Mouse (Mus musculus) liver, adult 2 months (tissue): ENCODE data around the gene Ppp1r10. TPM values are rescaled to one million over a fixed set of nuclear protein-coding genes. Genes with fewer than 3 reads are reported as not detected.

Source experiments
- DNase-seq: peaks from one replicate; pipeline ENCODE4 v3.0.0-alpha.2; 2011; ENCODE audit warnings: low read depth, low spot score; ENCODE audit errors: extremely low read depth
- H3K27ac ChIP-seq: fragments of 200-500 bp; replicated peaks from 2 replicates; pipeline ENCODE4 v1.5.1; 2012; ENCODE audit warnings: low read depth, mild to moderate bottlenecking, control low read depth, inconsistent platforms, low read length; ENCODE audit not compliant: insufficient read depth
- H3K27me3 ChIP-seq: fragments of 200-500 bp; 2 replicates; pipeline ENCODE4 v1.6.1; 2012; ENCODE audit warnings: mild to moderate bottlenecking, moderate library complexity, low read length, inconsistent platforms; ENCODE audit not compliant: control insufficient read depth, insufficient read depth
- H3K36me3 ChIP-seq: fragments of 200-500 bp; 2 replicates; pipeline ENCODE4 v1.6.1; 2012; ENCODE audit warnings: low read length, inconsistent platforms; ENCODE audit not compliant: control insufficient read depth, insufficient read depth
- H3K4me1 ChIP-seq: fragments of 200-500 bp; 2 replicates; pipeline ENCODE4 v1.6.1; 2011; ENCODE audit warnings: low read length; ENCODE audit not compliant: control insufficient read depth, insufficient read depth
- H3K4me3 ChIP-seq: fragments of 200-500 bp; 2 replicates; pipeline ENCODE4 v1.5.1; 2011; ENCODE audit warnings: low read depth, mild to moderate bottlenecking, control low read depth, low read length, moderate library complexity; ENCODE audit not compliant: insufficient read depth
- H3K79me2 ChIP-seq: fragments of 200-500 bp; 2 replicates; pipeline ENCODE4 v1.6.1; 2012; ENCODE audit warnings: inconsistent platforms, mild to moderate bottlenecking, low read length, moderate library complexity; ENCODE audit not compliant: control insufficient read depth, insufficient read depth
- H3K9ac ChIP-seq: fragments of 200-500 bp; 2 replicates; pipeline ENCODE4 v1.6.1; 2012; ENCODE audit warnings: low read depth, mild to moderate bottlenecking, control low read depth, inconsistent platforms, low read length
- CTCF ChIP-seq: fragments of 200-500 bp; IDR thresholded peaks from 2 replicates; pipeline ENCODE4 v1.5.1; 2011; ENCODE audit warnings: low read depth, low read length, control low read depth
- POLR2A ChIP-seq: fragments of 200-500 bp; IDR thresholded peaks from 2 replicates; pipeline ENCODE4 v1.6.1; 2011; ENCODE audit warnings: low read length, control low read depth; ENCODE audit not compliant: insufficient read depth; ENCODE audit errors: extremely low read depth
- WGBS: fragments of 180-500 bp; shearing (Covaris S2); methylation state at CpG from one replicate; pipeline ENCODE4 v1.1.7; 2018; 5-methylcytosine and 5-hydroxymethylcytosine counted together
- polyA plus RNA-seq: library from polyadenylated mRNA; depleted of rRNA; stranded (reverse); fragments of >200 nt; gene quantifications from 2 replicates; pipeline ENCODE4 v1.2.3, GENCODE M21; 2012
- total RNA-seq: library from RNA; depleted of rRNA; stranded (reverse); fragments of >200 nt; gene quantifications from 2 replicates; pipeline ENCODE4 v1.2.3, GENCODE M21; 2014

Gene Ppp1r10
- total and polyA plus RNA-seq, 2 experiments = 14.7 to 30.0 TPM

- H3K36me3 ChIP-seq = peaks cover 17% of the 10 kb centered on the region
- 0 out of 2 replicates have a peak, but pooled peaks have one; percentile 45 for TF ChIP-seq POLR2A
- TF ChIP-seq CTCF = no peak
Observed at GRCm38 (mm10) chr17:35917463-35918251, 1.4 kb downstream of the Ppp1r10 start.

GRCm38 (mm10) chr17:35918276-35919059 lies 2.2 kb downstream of the Ppp1r10 start:
- WGBS = under 1% methylated on average over 11 of the region's 11 CpGs
- DNase-seq = no peak
- Histone ChIP-seq H3K4me1 (peaks cover 17% of the 10 kb centered on the region), H3K27me3 (no peaks in the 10 kb centered on the region), H3K36me3 (peaks cover 20% of the 10 kb centered on the region), H3K4me3 (peak overlapping the region; percentile 95), H3K79me2 (peaks cover 10% of the 10 kb centered on the region), H3K9ac (peak overlapping the region; percentile 92), H3K27ac (peak overlapping the region; percentile 91)
- TF ChIP-seq CTCF = no peak
- 0 out of 2 replicates have a peak, but pooled peaks have one; percentile 22 for TF ChIP-seq POLR2A

More at GRCm38 (mm10) chr17:35917463-35918251, 1.4 kb downstream of the Ppp1r10 start:
- H3K4me1 ChIP-seq = peaks cover 14% of the 10 kb centered on the region
- peaks cover 10% of the 10 kb centered on the region for H3K79me2 ChIP-seq
- peak overlapping the region; percentile 98 for H3K27ac ChIP-seq
- H3K27me3 ChIP-seq = no peaks in the 10 kb centered on the region
- under 1% methylated on average over 13 of the region's 13 CpGs for WGBS
- DNase-seq = peak; percentile 48
- peak overlapping the region; percentile 96 for H3K9ac ChIP-seq
- peak overlapping the region; percentile 95 for H3K4me3 ChIP-seq

- peak; percentile 91 for DNase-seq
- peak overlapping the region; percentile 69 for H3K9ac ChIP-seq
- peaks cover 24% of the 10 kb centered on the region for H3K36me3 ChIP-seq
- H3K4me1 ChIP-seq = peaks cover 17% of the 10 kb centered on the region
- H3K27me3 ChIP-seq = no peaks in the 10 kb centered on the region
- peaks cover 7% of the 10 kb centered on the region for H3K79me2 ChIP-seq
- H3K4me3 ChIP-seq = peak overlapping the region; percentile 18
- 3% methylated on average over 7 of the region's 7 CpGs for WGBS
- H3K27ac ChIP-seq = peak overlapping the region; percentile 49
- TF ChIP-seq CTCF (0 out of 2 replicates have a peak, but pooled peaks have one; percentile 0), POLR2A (peak; percentile 37; the same call in 1 of the 2 replicates)
Observed at GRCm38 (mm10) chr17:35919060-35919715, 3.0 kb downstream of the Ppp1r10 start.

GRCm38 (mm10) chr17:35919864-35920301 lies 3.6 kb downstream of the Ppp1r10 start:
- peaks cover 17% of the 10 kb centered on the region for H3K4me1 ChIP-seq
- 0 out of 2 replicates have a peak overlapping the region, but pooled peaks have one; percentile 47 for H3K9ac ChIP-seq
- peaks cover under 1% of the 10 kb centered on the region; the same call in 1 of the 2 replicates for H3K79me2 ChIP-seq
- H3K4me3 ChIP-seq = no peak overlapping the region; the same call in 1 of the 2 replicates
- H3K27ac ChIP-seq = peak overlapping the region; percentile 30; the same call in 1 of the 2 replicates
- H3K36me3 ChIP-seq = peaks cover 30% of the 10 kb centered on the region
- no peaks in the 10 kb centered on the region for H3K27me3 ChIP-seq
- DNase-seq = no peak
- TF ChIP-seq CTCF (no peak), POLR2A (0 out of 2 replicates have a peak, but pooled peaks have one; percentile 10)
- 31% methylated on average over 6 of the region's 6 CpGs for WGBS

GRCm38 (mm10) chr17:35920384-35920783 lies 4.2 kb downstream of the Ppp1r10 start:
- H3K4me1 ChIP-seq = peaks cover 17% of the 10 kb centered on the region
- H3K9ac ChIP-seq = no peak overlapping the region
- peak; percentile 43 for DNase-seq
- no peak overlapping the region; the same call in 1 of the 2 replicates for H3K27ac ChIP-seq
- TF ChIP-seq POLR2A (no peak), CTCF (no peak)
- H3K36me3 ChIP-seq = peaks cover 35% of the 10 kb centered on the region
- no peaks in the 10 kb centered on the region; the same call in 1 of the 2 replicates for H3K79me2 ChIP-seq
- no peaks in the 10 kb centered on the region for H3K27me3 ChIP-seq
- H3K4me3 ChIP-seq = no peak overlapping the region
- 67% methylated on average over 1 of the region's 1 CpGs for WGBS
